Mouse (Mus musculus) heart, embryonic 10.5 days (tissue): Measurements from ENCODE around the gene Eif5a. TPM values are rescaled to one million over a fixed set of nuclear protein-coding genes. Genes with fewer than 3 reads are reported as not detected.

Experiments
- DNase-seq: peaks from one replicate; pipeline ENCODE4 v3.0.0-alpha.2; 2017; ENCODE audit warnings: low spot score
- H3K27ac ChIP-seq: fragments of 300-500 bp; sonication (generic); 2 replicates; pipeline ENCODE4 v1.5.1; 2016; ENCODE audit warnings: mild to moderate bottlenecking
- H3K27me3 ChIP-seq: fragments of 300-500 bp; sonication (generic); 2 replicates; pipeline ENCODE4 v1.6.1; 2016; ENCODE audit warnings: mild to moderate bottlenecking; ENCODE audit not compliant: poor library complexity, insufficient read depth, severe bottlenecking
- H3K36me3 ChIP-seq: fragments of 300-500 bp; sonication (generic); 2 replicates; pipeline ENCODE4 v1.6.1; 2016; ENCODE audit warnings: mild to moderate bottlenecking, moderate library complexity
- H3K4me1 ChIP-seq: fragments of 300-500 bp; sonication (generic); 2 replicates; pipeline ENCODE4 v1.6.1; 2016; ENCODE audit warnings: mild to moderate bottlenecking
- H3K4me3 ChIP-seq: fragments of 300-500 bp; sonication (generic); 2 replicates; pipeline ENCODE4 v1.5.1; 2016; ENCODE audit warnings: mild to moderate bottlenecking, moderate library complexity
- H3K9me3 ChIP-seq: fragments of 300-500 bp; sonication (generic); 2 replicates; pipeline ENCODE4 v1.6.1; 2016; ENCODE audit warnings: mild to moderate bottlenecking, moderate library complexity
- WGBS: fragments of 180-500 bp; shearing (Covaris S2); methylation state at CpG from one replicate; pipeline ENCODE4 v1.1.7; 2016; 5-methylcytosine and 5-hydroxymethylcytosine counted together
- polyA plus RNA-seq: library from polyadenylated mRNA; unstranded; fragments of >200 nt; fragmentation: Nextera tagmentation; extraction: Ambion mirVana; gene quantifications from 2 replicates; pipeline ENCODE4 v1.2.1, GENCODE M21; 2016

Gene Eif5a
- polyA plus RNA-seq, 1 experiment from 2014 or later, result 2,470 TPM

DNA sequence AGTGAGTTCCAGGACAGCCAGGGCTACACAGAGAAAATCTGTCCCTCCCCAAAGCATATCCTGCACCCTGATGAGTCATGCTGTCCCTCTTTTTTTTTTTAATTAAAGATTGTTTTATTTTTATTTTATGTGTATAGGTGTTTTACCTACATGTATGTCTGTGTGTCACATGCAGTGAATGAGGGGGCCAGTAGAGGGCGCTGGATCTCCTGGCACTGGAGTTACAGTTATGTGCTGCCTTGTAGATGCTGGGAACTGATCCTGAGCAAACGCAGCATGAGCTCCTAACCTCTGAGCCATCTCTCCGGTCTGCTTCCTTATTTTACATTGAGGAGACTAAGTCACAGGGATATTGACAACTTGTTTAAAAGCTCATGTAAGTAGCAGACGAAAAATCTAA lies 38.7 kb downstream of the Eif5a start:
- DNase-seq, result no peak
- no peaks in the 10 kb centered on the region for H3K9me3 ChIP-seq
- no peak overlapping the region for H3K4me3 ChIP-seq
- H3K27ac ChIP-seq, result no peak overlapping the region
- WGBS, result 62% methylated on average over 4 of the region's 4 CpGs
- peaks cover 71% of the 10 kb centered on the region for H3K4me1 ChIP-seq
- H3K27me3 ChIP-seq, result peaks cover 6% of the 10 kb centered on the region; the same call in 1 of the 2 replicates
- H3K36me3 ChIP-seq, result 0 out of 2 replicates have a peak, but pooled peaks cover 2% of the 10 kb centered on the region

DNA sequence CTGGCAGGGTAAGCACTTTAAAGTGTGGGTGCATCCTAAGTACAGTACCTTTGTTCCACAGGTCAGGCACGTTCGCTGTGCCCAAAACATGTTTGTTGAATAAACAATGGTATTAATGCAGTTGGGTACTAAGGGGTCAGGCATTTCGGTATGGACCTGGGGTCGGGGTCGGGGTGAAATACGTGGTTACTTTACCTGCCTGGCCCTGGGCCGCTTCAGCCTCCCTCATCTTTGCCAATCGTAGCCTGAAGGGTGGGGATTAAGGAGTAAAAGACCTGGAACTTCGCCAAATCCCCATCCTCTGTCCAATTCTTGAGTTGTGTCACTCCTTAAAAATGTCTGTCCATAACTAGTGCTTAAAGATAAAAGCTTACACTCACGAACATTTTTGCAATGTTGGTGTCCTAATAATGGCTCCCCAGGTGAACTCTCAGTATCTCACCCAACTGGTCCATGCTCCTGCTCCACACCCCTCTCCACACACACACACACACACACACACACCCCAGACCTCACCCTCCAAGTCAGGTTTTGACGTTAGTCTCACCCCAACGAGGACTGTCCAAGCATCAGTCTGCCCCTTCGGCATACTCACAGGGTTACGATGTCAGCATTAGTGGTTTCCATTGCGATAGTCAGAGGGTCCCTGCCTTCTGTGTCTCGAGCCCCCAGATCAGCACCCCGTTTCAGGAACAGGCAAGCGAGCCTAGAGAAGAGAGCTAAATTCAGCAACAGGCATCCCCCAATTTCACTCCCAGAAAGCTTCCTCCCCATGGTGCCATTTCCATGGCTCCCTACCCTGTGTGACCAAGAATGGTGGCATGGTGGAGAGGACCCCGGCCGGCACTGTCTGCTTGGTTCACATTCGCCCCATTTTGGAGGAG lies 39.7 kb downstream of the Eif5a start:
- H3K27ac ChIP-seq, result peak overlapping the region; percentile 91
- DNase-seq, result no peak
- peaks cover 6% of the 10 kb centered on the region; the same call in 1 of the 2 replicates for H3K27me3 ChIP-seq
- H3K4me3 ChIP-seq, result peak overlapping the region; percentile 71
- H3K9me3 ChIP-seq, result no peaks in the 10 kb centered on the region
- H3K36me3 ChIP-seq, result 0 out of 2 replicates have a peak, but pooled peaks cover 2% of the 10 kb centered on the region
- H3K4me1 ChIP-seq, result peaks cover 75% of the 10 kb centered on the region
- 61% methylated on average over 21 of the region's 21 CpGs for WGBS

DNA sequence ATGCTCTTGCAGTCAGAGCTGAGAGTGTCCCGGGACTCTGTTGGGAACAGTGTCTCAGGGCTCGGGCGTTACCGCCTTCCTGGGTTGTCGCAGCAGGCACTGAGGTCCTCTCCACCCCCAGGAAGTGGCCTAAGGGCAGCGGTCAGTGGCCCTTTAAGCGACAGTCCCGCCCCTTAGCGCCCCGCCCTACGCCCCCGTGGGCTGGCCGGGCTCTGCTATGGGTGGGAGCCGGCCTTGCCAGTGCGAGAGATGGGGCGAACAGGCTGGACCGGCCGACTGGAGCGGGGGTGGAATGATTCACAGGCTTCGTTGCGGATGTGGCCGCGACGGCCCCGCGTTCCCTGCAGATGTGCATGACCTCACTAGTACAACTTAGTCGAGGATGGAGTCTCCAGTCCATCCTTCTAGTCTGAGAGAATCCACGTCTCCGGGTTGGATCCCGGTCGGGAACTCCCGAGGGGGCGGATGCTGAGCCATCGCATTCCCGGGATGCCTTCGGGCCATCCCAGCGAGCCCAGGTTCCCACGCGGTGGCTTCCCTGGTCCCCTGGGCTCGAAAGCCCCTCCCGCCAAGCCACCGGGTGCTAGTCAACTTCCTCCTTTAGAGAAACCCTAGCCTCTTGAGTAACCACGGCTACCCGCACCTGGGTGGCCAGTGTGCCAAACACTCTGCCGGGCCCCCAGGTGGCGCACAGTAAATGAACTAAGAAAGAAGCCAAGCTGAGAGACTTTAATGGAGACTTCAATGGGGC lies 40.7 kb downstream of the Eif5a start, which contains the start of gene Kctd11:
Gene Kctd11 (minus strand): TSS at position 554 of the 751 bp plus-strand sequence.
- under 1% methylated on average over 46 of the region's 46 CpGs for WGBS
- H3K4me3 ChIP-seq, result peak within 1 kb of the TSS; percentile 71
- peaks cover 75% of the 10 kb centered on the region for H3K4me1 ChIP-seq
- H3K27ac ChIP-seq, result peak within 1 kb of the TSS; percentile 91
- no peaks in the 10 kb centered on the region for H3K9me3 ChIP-seq
- DNase-seq, result peak; percentile 97
- peaks cover 6% of the 10 kb centered on the region; the same call in 1 of the 2 replicates for H3K27me3 ChIP-seq
- H3K36me3 ChIP-seq, result no peaks in the 10 kb centered on the region

DNA sequence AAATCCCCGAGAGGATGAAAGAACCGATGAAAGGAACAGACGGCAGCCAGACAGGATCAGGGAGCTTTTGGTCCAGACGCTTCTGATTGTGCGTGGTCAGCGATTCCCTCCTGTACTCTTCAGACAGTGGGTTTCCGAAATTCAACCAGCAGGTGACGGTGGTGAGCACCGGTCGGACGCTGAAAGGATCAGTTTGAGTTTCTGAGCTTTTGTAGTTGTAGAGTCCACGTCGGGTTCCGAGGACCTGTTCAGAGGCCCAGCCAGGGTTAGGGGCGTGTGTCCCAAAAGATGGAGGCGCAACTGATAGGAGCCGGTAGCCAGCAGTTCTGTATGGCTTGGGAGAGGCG lies 41.3 kb downstream of the Eif5a start:
- Histone ChIP-seq H3K27me3 (peaks cover 6% of the 10 kb centered on the region; the same call in 1 of the 2 replicates), H3K4me3 (peak overlapping the region; percentile 71), H3K27ac (peak overlapping the region; percentile 91), H3K36me3 (no peaks in the 10 kb centered on the region), H3K9me3 (no peaks in the 10 kb centered on the region), H3K4me1 (peaks cover 75% of the 10 kb centered on the region)
- WGBS, result under 1% methylated on average over 18 of the region's 18 CpGs
- no peak for DNase-seq

DNA sequence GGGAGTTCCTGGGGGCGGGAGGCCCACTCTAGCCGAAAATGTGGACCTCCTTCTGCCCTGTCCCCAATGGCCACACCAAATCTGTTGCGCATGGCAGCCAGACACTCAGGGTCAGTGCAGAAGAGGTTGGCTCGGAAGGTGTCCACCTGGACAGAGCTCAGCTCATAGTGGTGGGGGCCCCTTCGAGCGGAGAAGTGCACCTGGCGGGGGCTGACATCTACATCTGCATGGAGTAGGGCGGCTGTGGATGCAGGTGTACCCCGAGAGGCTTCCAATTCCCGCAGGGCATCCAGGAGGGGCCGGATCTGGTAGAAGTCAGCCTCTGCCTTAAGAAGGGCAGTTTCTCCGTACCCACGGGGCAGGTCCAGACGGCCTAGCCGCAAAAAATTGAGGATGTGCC lies 42.0 kb downstream of the Eif5a start:
- H3K9me3 ChIP-seq, result no peaks in the 10 kb centered on the region
- H3K4me1 ChIP-seq, result peaks cover 67% of the 10 kb centered on the region
- WGBS, result 51% methylated on average over 15 of the region's 15 CpGs
- H3K36me3 ChIP-seq, result no peaks in the 10 kb centered on the region
- H3K27ac ChIP-seq, result peak overlapping the region; percentile 91
- peaks cover 6% of the 10 kb centered on the region; the same call in 1 of the 2 replicates for H3K27me3 ChIP-seq
- DNase-seq, result no peak
- H3K4me3 ChIP-seq, result peak overlapping the region; percentile 71

DNA sequence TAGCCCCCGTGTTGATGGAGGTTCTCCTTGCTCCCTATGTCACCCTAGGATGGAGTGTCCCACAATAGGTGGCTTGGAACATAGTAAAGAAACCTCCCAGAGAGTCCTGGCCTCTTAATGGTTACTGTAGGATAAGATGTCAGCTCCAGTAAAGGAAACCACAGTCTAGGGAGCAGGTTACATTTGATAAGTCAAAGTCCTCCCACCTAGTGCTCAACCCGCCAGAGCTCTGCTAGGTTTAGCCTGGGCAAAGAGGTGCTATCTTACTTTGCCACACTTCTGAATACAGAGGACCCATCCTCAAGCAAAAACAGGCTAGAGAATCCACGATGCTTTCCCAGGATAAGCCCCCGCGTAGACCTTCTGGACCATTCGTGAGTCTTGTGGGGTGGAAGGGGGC lies 42.8 kb downstream of the Eif5a start:
- peaks cover 59% of the 10 kb centered on the region for H3K4me1 ChIP-seq
- WGBS, result 85% methylated on average over 6 of the region's 6 CpGs

DNA sequence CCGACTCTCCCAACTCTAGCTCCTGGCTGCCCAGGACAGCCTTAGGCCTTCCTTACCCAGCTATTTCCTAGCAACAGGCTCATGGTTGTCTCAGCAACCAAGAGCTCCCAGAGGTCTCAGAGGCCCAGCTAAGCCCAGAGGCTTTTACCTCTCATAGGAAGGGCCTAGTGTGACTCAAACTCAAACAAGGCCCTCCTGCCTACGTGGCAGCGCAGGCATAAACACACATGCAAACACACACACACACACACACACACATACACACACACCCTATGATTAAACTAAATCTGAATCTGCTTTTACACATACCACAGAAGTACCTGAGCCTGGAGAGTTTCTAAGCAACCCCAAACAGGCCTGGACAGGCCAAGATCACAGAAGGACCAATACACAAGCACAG lies 43.4 kb downstream of the Eif5a start:
- WGBS, result 88% methylated on average over 3 of the region's 3 CpGs
- peaks cover 6% of the 10 kb centered on the region; the same call in 1 of the 2 replicates for H3K27me3 ChIP-seq
- no peak overlapping the region for H3K4me3 ChIP-seq
- peaks cover 58% of the 10 kb centered on the region for H3K4me1 ChIP-seq
- DNase-seq, result no peak
- H3K9me3 ChIP-seq, result no peaks in the 10 kb centered on the region
- no peak overlapping the region for H3K27ac ChIP-seq
- H3K36me3 ChIP-seq, result no peaks in the 10 kb centered on the region

More for the DNA sequence above, 42.8 kb downstream of the Eif5a start:
- Histone ChIP-seq H3K27ac (peak overlapping the region; percentile 91; the same call in 1 of the 2 replicates), H3K36me3 (no peaks in the 10 kb centered on the region), H3K9me3 (no peaks in the 10 kb centered on the region), H3K27me3 (peaks cover 6% of the 10 kb centered on the region; the same call in 1 of the 2 replicates), H3K4me3 (peak overlapping the region; percentile 71)
- no peak for DNase-seq

DNA sequence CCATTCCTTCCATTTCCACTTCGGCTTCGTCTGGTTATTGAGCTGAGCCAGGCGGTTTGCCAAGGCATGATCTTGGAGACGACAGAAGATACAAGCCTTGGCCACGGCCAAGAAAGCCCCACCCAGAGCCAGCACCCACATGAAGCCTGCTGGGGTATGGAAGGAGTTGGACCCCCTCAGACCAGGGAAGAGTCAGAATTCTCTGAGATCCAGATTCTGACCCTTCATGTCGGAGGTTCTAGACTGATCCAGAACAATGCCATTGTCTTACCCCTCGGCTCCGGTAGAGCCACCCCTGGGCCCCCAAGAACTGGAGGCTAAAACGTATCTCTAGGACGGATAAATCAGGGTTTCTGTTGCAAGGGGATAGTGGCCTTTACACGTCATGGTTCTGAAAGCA lies 43.9 kb downstream of the Eif5a start, which contains the start of gene Tmem95:
Gene Tmem95 (minus strand): TSS at position 141 of the 400 bp plus-strand sequence.
- Histone ChIP-seq H3K9me3 (no peaks in the 10 kb centered on the region), H3K4me1 (peaks cover 58% of the 10 kb centered on the region), H3K27ac (peak within 1 kb of the TSS; percentile 19; the same call in 1 of the 2 replicates), H3K36me3 (no peaks in the 10 kb centered on the region), H3K4me3 (peak within 1 kb of the TSS; percentile 71), H3K27me3 (peaks cover 6% of the 10 kb centered on the region; the same call in 1 of the 2 replicates)
- WGBS, result 86% methylated on average over 11 of the region's 11 CpGs
- no peak for DNase-seq

DNA sequence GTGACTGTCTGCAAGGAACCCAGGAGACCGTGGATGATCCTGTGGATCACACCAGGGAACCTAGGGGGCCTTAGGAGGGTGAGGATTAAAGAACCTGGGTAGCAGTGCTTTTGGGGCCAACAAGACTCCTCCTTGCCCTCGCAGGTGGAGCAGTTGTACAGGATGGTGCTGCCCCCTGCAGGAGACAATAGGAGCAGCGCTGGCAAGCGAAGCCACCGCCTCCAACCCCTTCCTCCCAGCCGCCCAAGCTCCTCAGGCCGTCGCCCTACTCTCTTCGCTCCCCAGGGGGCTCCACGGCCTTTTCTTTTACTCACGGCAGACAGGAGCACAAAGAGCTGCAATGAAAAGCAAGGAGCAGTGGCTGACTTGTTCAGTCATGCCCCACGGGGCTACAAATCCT lies 44.9 kb downstream of the Eif5a start:
- Histone ChIP-seq H3K4me1 (peaks cover 52% of the 10 kb centered on the region), H3K9me3 (no peaks in the 10 kb centered on the region), H3K27ac (peak overlapping the region; percentile 19; the same call in 1 of the 2 replicates), H3K4me3 (peak overlapping the region; percentile 37), H3K36me3 (no peaks in the 10 kb centered on the region), H3K27me3 (peaks cover 6% of the 10 kb centered on the region; the same call in 1 of the 2 replicates)
- 3% methylated on average over 12 of the region's 12 CpGs for WGBS
- peak; percentile 94 for DNase-seq

DNA sequence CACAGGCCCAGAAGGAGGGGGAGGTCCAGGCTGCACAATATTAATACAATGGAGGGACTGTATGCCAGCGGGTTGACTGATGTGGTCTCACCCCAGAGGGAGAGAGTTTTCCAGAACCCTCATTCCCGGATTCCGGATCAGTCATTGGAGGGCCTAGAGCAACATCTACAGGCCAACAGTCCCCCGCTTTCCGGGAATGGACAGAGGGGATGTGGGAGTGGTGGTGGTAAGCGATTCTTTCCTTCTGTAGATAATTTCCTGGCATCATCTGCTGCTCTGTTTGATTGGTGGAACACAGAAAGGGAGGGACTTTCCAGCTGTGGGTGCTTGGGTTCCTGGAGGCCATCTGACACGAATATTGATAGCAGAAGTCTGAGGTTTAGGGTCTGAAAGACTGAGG lies 45.6 kb downstream of the Eif5a start:
- peak overlapping the region; percentile 43; the same call in 1 of the 2 replicates for H3K27ac ChIP-seq
- WGBS, result 53% methylated on average over 7 of the region's 7 CpGs
- no peaks in the 10 kb centered on the region for H3K9me3 ChIP-seq
- H3K27me3 ChIP-seq, result peaks cover 6% of the 10 kb centered on the region; the same call in 1 of the 2 replicates
- H3K4me1 ChIP-seq, result peaks cover 45% of the 10 kb centered on the region
- no peak overlapping the region for H3K4me3 ChIP-seq
- no peaks in the 10 kb centered on the region for H3K36me3 ChIP-seq
- no peak for DNase-seq

DNA sequence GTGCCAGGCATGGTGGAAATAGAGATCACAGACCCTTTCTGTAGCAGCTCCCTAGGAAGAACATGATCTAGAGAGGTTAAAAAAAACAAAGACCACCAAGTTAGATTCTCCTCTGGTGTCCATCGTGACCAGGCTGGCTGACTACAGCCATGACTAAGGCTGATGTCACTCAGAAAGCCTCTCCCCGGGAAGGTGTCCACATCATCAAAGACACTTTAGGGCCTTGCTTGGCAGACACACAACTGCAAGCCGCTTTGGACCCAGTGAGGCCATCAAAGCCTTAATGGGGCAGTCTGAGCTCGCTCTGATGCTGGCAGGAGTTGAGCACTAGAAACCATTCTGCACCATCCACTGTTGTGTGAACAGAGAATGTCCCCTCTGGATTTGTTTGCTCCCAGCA lies 49.3 kb downstream of the Eif5a start:
- Histone ChIP-seq H3K36me3 (no peaks in the 10 kb centered on the region), H3K27me3 (no peaks in the 10 kb centered on the region), H3K9me3 (no peaks in the 10 kb centered on the region), H3K27ac (no peak overlapping the region), H3K4me1 (peaks cover 9% of the 10 kb centered on the region; the same call in 1 of the 2 replicates), H3K4me3 (no peak overlapping the region)
- WGBS, result 73% methylated on average over 4 of the region's 4 CpGs
- DNase-seq, result no peak

DNA sequence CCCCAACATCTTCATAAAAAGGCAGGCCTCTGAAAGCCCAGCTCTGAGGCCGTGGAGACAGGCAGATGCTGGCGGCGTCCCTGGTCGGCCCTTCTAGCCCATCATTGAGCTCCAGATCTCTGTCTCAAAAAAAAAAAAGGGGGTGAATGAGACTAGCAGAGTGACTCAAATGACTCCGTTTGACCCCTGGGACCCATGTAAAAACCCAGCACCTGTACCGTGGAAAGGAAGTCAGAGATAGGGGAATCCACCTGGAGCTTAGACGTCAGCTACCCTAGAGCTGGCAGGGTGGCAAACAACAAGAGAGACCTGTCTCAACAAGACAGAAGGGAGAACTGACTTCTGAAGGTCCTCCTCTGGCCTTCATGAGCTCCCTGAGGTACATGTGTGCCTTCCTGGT lies 49.9 kb downstream of the Eif5a start:
- Histone ChIP-seq H3K27ac (no peak overlapping the region), H3K4me1 (peaks cover 6% of the 10 kb centered on the region), H3K27me3 (no peaks in the 10 kb centered on the region), H3K9me3 (no peaks in the 10 kb centered on the region), H3K36me3 (no peaks in the 10 kb centered on the region), H3K4me3 (no peak overlapping the region)
- 90% methylated on average over 7 of the region's 7 CpGs for WGBS
- DNase-seq, result no peak
